Mouse (Mus musculus) bone marrow, adult 2 months (tissue): ENCODE measurements around the gene Ick.

ENCODE experiments used
- CTCF ChIP-seq: fragments of 200-500 bp; IDR thresholded peaks from 2 replicates; pipeline ENCODE4 v1.5.1; 2011; ENCODE audit warnings: low read length, control low read depth; ENCODE audit not compliant: control insufficient read depth, insufficient read depth
- POLR2A ChIP-seq: fragments of 200-500 bp; IDR thresholded peaks from 2 replicates; pipeline ENCODE4 v1.6.1; 2011; ENCODE audit warnings: low read depth, mild to moderate bottlenecking, control low read depth, low read length, borderline replicate concordance; ENCODE audit not compliant: control insufficient read depth

- no peak for TF ChIP-seq POLR2A
- TF ChIP-seq CTCF, result no peak
These were observed 13.0 kb downstream of the Ick start for GRCm38 (mm10) chr9:78121985-78122384.
